Mouse (Mus musculus) heart, embryonic 15.5 days (tissue): Measurements from ENCODE around the gene 4931409K22Rik. TPM values are rescaled to one million over a fixed set of nuclear protein-coding genes. Genes with fewer than 3 reads are reported as not detected.

ENCODE experiments used
- ATAC-seq: fragments of 200-750 bp; cut with Nextera tagmentation; replicated peaks from 2 replicates; pipeline ENCODE4 v1.8.0; 2017; ENCODE audit warnings: low read depth, moderate TSS enrichment; ENCODE audit not compliant: insufficient number of reproducible peaks, insufficient read depth, low FRiP score
- H3K27ac ChIP-seq: fragments of 300-500 bp; sonication (generic); 2 replicates; pipeline ENCODE4 v1.5.1; 2015; ENCODE audit warnings: mild to moderate bottlenecking, inconsistent platforms
- H3K27me3 ChIP-seq: fragments of 300-500 bp; sonication (generic); 2 replicates; pipeline ENCODE4 v1.6.1; 2015; ENCODE audit warnings: inconsistent platforms
- H3K36me3 ChIP-seq: fragments of 300-500 bp; sonication (generic); 2 replicates; pipeline ENCODE4 v1.6.1; 2015; ENCODE audit warnings: mild to moderate bottlenecking, inconsistent platforms
- H3K4me1 ChIP-seq: fragments of 300-500 bp; sonication (generic); replicated peaks from 2 replicates; pipeline ENCODE4 v1.6.1; 2015; ENCODE audit warnings: inconsistent platforms
- H3K4me2 ChIP-seq: fragments of 300-500 bp; sonication (generic); 2 replicates; pipeline ENCODE4 v1.6.1; 2015; ENCODE audit warnings: inconsistent platforms, mild to moderate bottlenecking, moderate library complexity
- H3K4me3 ChIP-seq: fragments of 300-500 bp; sonication (generic); 2 replicates; pipeline ENCODE4 v1.5.1; 2015; ENCODE audit warnings: mild to moderate bottlenecking, inconsistent platforms
- H3K9ac ChIP-seq: fragments of 300-500 bp; sonication (generic); 2 replicates; pipeline ENCODE4 v1.6.1; 2015; ENCODE audit warnings: mild to moderate bottlenecking, inconsistent platforms
- H3K9me3 ChIP-seq: fragments of 300-500 bp; sonication (generic); replicated peaks from 2 replicates; pipeline ENCODE4 v1.6.1; 2016; ENCODE audit warnings: inconsistent platforms
- WGBS: fragments of 180-500 bp; shearing (Covaris S2); methylation state at CpG from one replicate; pipeline ENCODE4 v1.1.7; 2015; ENCODE audit warnings: mixed read lengths; 5-methylcytosine and 5-hydroxymethylcytosine counted together
- polyA plus RNA-seq: library from polyadenylated mRNA; unstranded; fragments of >200 nt; fragmentation: Nextera tagmentation; extraction: Ambion mirVana; gene quantifications from 2 replicates; pipeline ENCODE4 v1.2.1, GENCODE M21; 2015

Gene 4931409K22Rik
- polyA plus RNA-seq, 1 experiment from 2014 or later = not detected

DNA sequence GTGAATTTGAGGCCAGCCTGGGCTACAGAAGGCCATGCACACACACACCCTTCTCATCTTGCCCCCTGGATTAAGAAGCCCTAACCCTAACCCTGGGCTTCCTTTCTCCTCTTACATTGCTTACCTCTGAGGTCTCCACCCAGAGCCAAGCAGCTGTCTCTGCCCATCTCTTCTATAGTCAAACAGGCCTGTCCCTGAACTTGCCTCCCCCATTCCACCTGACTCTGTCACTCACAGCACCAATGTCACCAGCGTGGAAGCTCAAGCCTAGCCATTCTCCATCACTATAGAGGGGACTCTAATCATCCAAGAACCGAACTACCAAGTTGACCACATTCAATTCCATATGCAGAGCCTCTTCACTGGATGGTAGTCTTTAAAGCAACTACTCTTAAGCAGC is 43.6 kb upstream of the 4931409K22Rik start:
- H3K36me3 ChIP-seq = peaks cover 9% of the 10 kb centered on the region
- H3K4me2 ChIP-seq = peak overlapping the region; percentile 85
- H3K4me3 ChIP-seq = peak overlapping the region; percentile 83
- H3K4me1 ChIP-seq = peaks cover 71% of the 10 kb centered on the region
- WGBS = 52% methylated on average over 2 of the region's 2 CpGs
- peak overlapping the region; percentile 100; the same call in 1 of the 2 replicates for H3K27ac ChIP-seq
- peak overlapping the region; percentile 87; the same call in 1 of the 2 replicates for H3K9ac ChIP-seq
- no peaks in the 10 kb centered on the region for H3K9me3 ChIP-seq
- H3K27me3 ChIP-seq = no peaks in the 10 kb centered on the region
- no peak for ATAC-seq

DNA sequence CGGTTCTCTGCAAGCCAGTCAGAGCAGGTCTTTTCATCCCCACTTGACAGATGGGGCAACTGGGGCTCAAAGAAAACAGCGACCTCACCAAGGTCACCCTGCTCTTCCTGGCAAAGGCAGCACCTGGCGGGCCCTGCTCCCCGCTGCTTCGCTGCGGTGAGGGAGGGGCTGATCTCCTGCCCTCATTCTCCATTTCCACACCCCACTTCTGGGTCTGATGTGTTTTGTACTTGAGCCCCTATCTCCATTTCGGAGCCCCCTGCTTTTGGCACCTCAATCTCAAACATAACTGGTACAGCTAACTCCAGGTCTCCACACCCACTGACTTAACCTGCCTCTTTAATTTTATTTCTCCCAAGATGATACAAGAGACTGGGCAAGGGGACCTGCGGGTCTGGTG is 42.5 kb upstream of the 4931409K22Rik start:
- ATAC-seq = no peak
- 18% methylated on average over 8 of the region's 8 CpGs for WGBS
- H3K36me3 ChIP-seq = peaks cover 20% of the 10 kb centered on the region
- peak overlapping the region; percentile 56 for H3K4me3 ChIP-seq
- no peak overlapping the region for H3K27ac ChIP-seq
- H3K4me1 ChIP-seq = peaks cover 65% of the 10 kb centered on the region
- H3K9me3 ChIP-seq = no peaks in the 10 kb centered on the region
- H3K4me2 ChIP-seq = peak overlapping the region; percentile 93
- no peaks in the 10 kb centered on the region for H3K27me3 ChIP-seq
- peak overlapping the region; percentile 63; the same call in 1 of the 2 replicates for H3K9ac ChIP-seq

DNA sequence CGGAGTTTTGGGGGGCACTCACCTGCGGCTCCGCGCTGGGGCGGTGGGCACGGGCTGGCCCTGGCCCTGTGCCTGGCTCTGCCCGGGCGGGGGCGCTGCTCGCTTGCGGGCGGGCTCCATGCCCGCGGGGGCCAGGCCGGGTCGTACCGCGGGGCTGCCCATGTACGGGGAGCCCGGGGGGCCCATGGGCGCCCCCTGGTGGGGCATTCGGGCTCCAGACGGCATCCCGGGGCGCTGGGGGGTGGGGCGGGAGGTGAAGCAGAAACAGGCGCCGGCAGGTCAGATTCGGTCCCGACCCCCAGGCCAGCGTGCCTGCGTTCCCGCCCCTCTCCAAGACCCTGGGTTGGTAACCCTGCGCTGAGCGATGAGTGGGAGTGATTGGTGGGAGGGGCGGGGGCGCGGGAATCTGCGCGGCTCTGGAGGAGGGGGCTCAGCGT is 42.0 kb upstream of the 4931409K22Rik start:
- Histone ChIP-seq H3K4me3 (peak overlapping the region; percentile 56), H3K27me3 (no peaks in the 10 kb centered on the region), H3K9ac (peak overlapping the region; percentile 63), H3K9me3 (no peaks in the 10 kb centered on the region), H3K4me1 (peaks cover 60% of the 10 kb centered on the region), H3K36me3 (peaks cover 26% of the 10 kb centered on the region), H3K4me2 (peak overlapping the region; percentile 93), H3K27ac (peak overlapping the region; percentile 38; the same call in 1 of the 2 replicates)
- WGBS = 1% methylated on average over 41 of the region's 41 CpGs
- ATAC-seq = no peak

DNA sequence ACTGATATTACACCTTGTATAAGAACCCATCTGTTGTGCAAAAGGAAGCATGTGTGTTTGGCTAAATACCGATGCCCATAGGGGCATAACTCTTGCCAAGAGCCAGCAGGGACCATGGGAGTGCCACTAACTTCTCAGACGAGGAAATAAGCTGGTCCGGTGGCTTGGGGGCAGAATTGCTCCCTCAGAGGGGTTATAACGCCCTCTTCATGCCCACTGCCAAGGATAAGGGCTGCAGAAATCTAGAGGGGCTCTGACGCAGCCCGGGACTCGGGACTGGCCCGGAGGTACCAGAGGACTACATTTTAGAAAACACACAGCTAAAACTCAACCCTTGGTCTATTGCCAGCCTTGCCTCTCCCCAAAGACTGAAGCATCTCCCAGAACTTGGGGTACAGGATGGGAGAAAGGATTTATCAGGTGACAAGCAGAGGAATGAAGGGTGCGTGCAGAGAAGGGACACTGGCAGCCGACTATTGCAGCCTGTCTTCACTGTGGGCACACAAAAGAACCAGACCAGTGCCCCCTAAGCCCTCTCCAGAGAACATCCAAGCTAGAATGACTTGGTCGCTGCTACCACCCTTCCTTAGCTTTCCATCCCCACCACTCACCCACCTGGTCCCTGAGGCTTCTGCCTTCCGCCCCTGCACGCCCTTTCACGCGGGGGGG is 41.4 kb upstream of the 4931409K22Rik start:
- no peaks in the 10 kb centered on the region for H3K27me3 ChIP-seq
- H3K4me1 ChIP-seq = peaks cover 54% of the 10 kb centered on the region
- H3K9me3 ChIP-seq = no peaks in the 10 kb centered on the region
- H3K9ac ChIP-seq = peak overlapping the region; percentile 63
- peak overlapping the region; percentile 38; the same call in 1 of the 2 replicates for H3K27ac ChIP-seq
- 28% methylated on average over 15 of the region's 15 CpGs for WGBS
- H3K4me2 ChIP-seq = peak overlapping the region; percentile 93
- peaks cover 31% of the 10 kb centered on the region for H3K36me3 ChIP-seq
- peak overlapping the region; percentile 56 for H3K4me3 ChIP-seq
- ATAC-seq = no peak

- no peak overlapping the region for H3K4me2 ChIP-seq
- H3K9ac ChIP-seq = no peak overlapping the region
- WGBS = 84% methylated on average over 2 of the region's 2 CpGs
- no peaks in the 10 kb centered on the region for H3K27me3 ChIP-seq
- peaks cover 39% of the 10 kb centered on the region for H3K36me3 ChIP-seq
- H3K4me1 ChIP-seq = peaks cover 47% of the 10 kb centered on the region
- H3K9me3 ChIP-seq = no peaks in the 10 kb centered on the region
- no peak for ATAC-seq
- no peak overlapping the region for H3K27ac ChIP-seq
- no peak overlapping the region for H3K4me3 ChIP-seq
These were observed 40.7 kb upstream of the 4931409K22Rik start for GRCm38 (mm10) chr5:24597221-24597728.

DNA sequence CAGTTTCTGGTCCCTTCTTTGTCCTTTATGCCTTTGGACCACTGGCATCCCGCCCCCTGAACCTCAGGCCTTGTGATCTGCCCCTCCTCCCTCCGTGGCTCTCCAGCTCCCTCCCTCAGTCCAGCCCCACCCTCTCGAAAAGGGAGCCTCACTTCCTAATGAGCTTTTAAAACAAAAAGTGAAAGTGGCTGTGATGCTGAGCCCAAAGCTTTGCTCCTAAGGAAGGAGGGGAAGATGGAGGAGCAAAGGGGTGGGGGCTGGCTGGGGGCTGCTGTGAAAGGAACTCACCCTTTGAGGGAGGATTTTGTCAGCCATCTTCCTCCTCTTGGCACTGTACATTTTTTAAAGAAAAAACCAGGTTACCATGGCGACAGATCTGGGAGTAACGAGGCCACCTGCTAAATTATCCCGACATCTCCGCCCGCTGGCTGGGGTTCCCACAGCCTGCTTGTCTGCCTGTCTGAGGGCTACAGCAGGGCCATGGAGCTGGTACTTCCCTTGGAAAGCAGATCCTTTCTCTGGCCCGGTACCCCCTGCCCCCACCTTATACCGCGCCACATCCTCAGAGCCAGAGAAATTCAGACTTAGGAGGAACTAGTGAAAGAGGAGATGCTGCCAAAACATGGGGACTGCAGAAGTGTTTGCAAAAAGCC is 40.0 kb upstream of the 4931409K22Rik start:
- 43% methylated on average over 11 of the region's 11 CpGs for WGBS
- no peak overlapping the region for H3K9ac ChIP-seq
- H3K4me1 ChIP-seq = peaks cover 53% of the 10 kb centered on the region
- H3K27ac ChIP-seq = no peak overlapping the region
- H3K36me3 ChIP-seq = peaks cover 45% of the 10 kb centered on the region
- no peaks in the 10 kb centered on the region for H3K9me3 ChIP-seq
- no peak overlapping the region for H3K4me3 ChIP-seq
- no peak for ATAC-seq
- no peaks in the 10 kb centered on the region for H3K27me3 ChIP-seq
- H3K4me2 ChIP-seq = no peak overlapping the region

DNA sequence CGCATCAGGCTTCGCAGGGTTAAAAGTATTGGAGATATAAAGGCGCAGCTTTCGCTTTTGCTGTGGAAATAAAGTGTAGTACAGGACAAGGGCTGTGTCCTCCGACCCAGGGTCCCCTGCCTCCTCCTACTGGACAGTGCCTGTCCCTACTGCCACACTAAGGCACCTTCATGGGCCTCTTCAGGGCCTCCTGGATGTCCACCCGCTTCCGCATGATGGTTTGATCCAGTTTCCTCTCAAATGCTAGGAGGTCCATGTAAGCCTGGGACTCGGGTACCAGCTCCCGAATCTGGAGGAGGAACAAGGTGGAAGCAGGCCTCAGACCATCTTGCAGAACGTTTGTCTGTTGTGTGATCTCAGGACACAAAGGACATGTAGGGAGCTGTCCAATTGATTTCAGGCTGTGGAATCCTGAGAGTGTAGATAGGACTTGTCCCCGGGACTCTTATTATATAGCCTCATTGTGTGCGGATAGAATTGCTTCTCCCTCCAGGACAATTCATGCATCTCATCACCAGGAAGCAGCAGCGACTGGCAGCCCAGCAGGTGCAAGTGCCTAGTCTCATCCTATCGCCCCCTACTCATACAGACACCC is 39.3 kb upstream of the 4931409K22Rik start:
- no peak overlapping the region for H3K9ac ChIP-seq

GRCm38 (mm10) chr5:24595261-24595660 is 38.7 kb upstream of the 4931409K22Rik start:
- Histone ChIP-seq H3K4me1 (peaks cover 46% of the 10 kb centered on the region), H3K9me3 (no peaks in the 10 kb centered on the region), H3K9ac (no peak overlapping the region), H3K4me2 (no peak overlapping the region), H3K27me3 (no peaks in the 10 kb centered on the region), H3K4me3 (no peak overlapping the region), H3K36me3 (peaks cover 50% of the 10 kb centered on the region), H3K27ac (no peak overlapping the region)
- ATAC-seq = no peak
- 92% methylated on average over 5 of the region's 5 CpGs for WGBS

More for the DNA sequence above, 39.3 kb upstream of the 4931409K22Rik start:
- H3K9me3 ChIP-seq = no peaks in the 10 kb centered on the region
- no peak overlapping the region for H3K27ac ChIP-seq
- peaks cover 52% of the 10 kb centered on the region for H3K4me1 ChIP-seq
- H3K4me3 ChIP-seq = no peak overlapping the region
- H3K4me2 ChIP-seq = no peak overlapping the region
- no peaks in the 10 kb centered on the region for H3K27me3 ChIP-seq
- WGBS = 74% methylated on average over 14 of the region's 14 CpGs
- ATAC-seq = no peak
- H3K36me3 ChIP-seq = peaks cover 50% of the 10 kb centered on the region

- H3K4me2 ChIP-seq = no peak overlapping the region
- H3K9ac ChIP-seq = no peak overlapping the region
- H3K27me3 ChIP-seq = no peaks in the 10 kb centered on the region
- H3K27ac ChIP-seq = no peak overlapping the region
- H3K9me3 ChIP-seq = no peaks in the 10 kb centered on the region
- H3K36me3 ChIP-seq = peaks cover 52% of the 10 kb centered on the region
- H3K4me3 ChIP-seq = no peak overlapping the region
- WGBS = 84% methylated on average over 5 of the region's 5 CpGs
- H3K4me1 ChIP-seq = peaks cover 39% of the 10 kb centered on the region
- no peak for ATAC-seq
These were observed 37.7 kb upstream of the 4931409K22Rik start for GRCm38 (mm10) chr5:24594346-24594745.

- Histone ChIP-seq H3K9me3 (no peaks in the 10 kb centered on the region), H3K27ac (no peak overlapping the region), H3K36me3 (peaks cover 57% of the 10 kb centered on the region), H3K4me1 (peaks cover 35% of the 10 kb centered on the region), H3K4me2 (no peak overlapping the region), H3K27me3 (no peaks in the 10 kb centered on the region), H3K4me3 (no peak overlapping the region), H3K9ac (no peak overlapping the region)
- ATAC-seq = no peak
- WGBS = 67% methylated on average over 10 of the region's 10 CpGs
These were observed 37.3 kb upstream of the 4931409K22Rik start for GRCm38 (mm10) chr5:24593928-24594327.

DNA sequence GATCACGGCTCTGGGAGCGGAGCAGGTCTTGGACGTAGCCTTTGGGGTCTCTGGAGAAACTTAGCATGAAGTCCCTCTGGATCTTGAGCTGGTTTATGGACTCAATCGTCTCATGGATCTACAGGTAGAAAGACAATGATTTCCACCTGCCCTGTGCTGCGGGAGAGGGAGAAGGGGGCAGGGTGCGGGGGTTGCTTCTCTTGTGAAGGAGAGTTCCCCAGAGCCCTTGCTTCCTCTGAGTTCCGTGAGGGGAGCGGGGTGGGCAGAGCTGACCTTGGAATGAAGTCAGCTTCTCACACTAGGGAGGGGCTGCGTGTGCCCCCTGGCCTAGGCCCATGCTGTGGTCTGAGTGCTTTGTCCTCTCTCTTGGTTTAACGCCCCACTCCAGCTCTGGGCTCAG is 36.6 kb upstream of the 4931409K22Rik start:
- 79% methylated on average over 10 of the region's 10 CpGs for WGBS
- Histone ChIP-seq H3K36me3 (peaks cover 57% of the 10 kb centered on the region), H3K27me3 (no peaks in the 10 kb centered on the region), H3K4me1 (peaks cover 30% of the 10 kb centered on the region), H3K27ac (no peak overlapping the region), H3K4me3 (no peak overlapping the region), H3K9ac (no peak overlapping the region), H3K9me3 (no peaks in the 10 kb centered on the region), H3K4me2 (no peak overlapping the region)
- ATAC-seq = no peak
